Mouse (Mus musculus) frontal cortex, postnatal 14 days (tissue): ENCODE measurements around the gene Rasal1.
A peak's percentile ranks its signal among the peaks of the same experiment; 100 is the strongest.

Source experiments
- DNase-seq, 2 experiments: peaks; one replicate each; pipeline ENCODE4 v3.0.0; 2022; ENCODE audit warnings: low spot score in 2 of 2

The Rasal1 gene

GRCm38 (mm10) chr5:120648569-120649373, at the start of gene Rasal1:
Gene Rasal1 (plus strand): TSS chr5:120648812.
- peak; percentile 80 to 84 for DNase-seq

GRCm38 (mm10) chr5:120599625-120600024, 49.0 kb upstream of the Rasal1 start:
- no peak for DNase-seq

- DNase-seq, result no peak
These were observed 47.5 kb upstream of the Rasal1 start for GRCm38 (mm10) chr5:120600946-120601668.

GRCm38 (mm10) chr5:120602210-120602609, 46.4 kb upstream of the Rasal1 start:
- DNase-seq, result no peak

- DNase-seq, result no peak
These were observed 45.1 kb upstream of the Rasal1 start for GRCm38 (mm10) chr5:120603515-120603914.

GRCm38 (mm10) chr5:120604839-120605238, 43.8 kb upstream of the Rasal1 start:
- DNase-seq, result peak in 1 of 2 experiments; percentile 74

GRCm38 (mm10) chr5:120605241-120605661, 43.4 kb upstream of the Rasal1 start:
- no peak for DNase-seq

GRCm38 (mm10) chr5:120605688-120606087, 42.9 kb upstream of the Rasal1 start:
- DNase-seq, result peak; percentile 79 to 87

GRCm38 (mm10) chr5:120606590-120607200, 41.9 kb upstream of the Rasal1 start:
- DNase-seq, result no peak

GRCm38 (mm10) chr5:120607335-120607734, 41.3 kb upstream of the Rasal1 start:
- DNase-seq, result no peak

GRCm38 (mm10) chr5:120609246-120609775, 39.3 kb upstream of the Rasal1 start:
- DNase-seq, result no peak

GRCm38 (mm10) chr5:120610906-120611305, 37.7 kb upstream of the Rasal1 start:
- no peak for DNase-seq

GRCm38 (mm10) chr5:120611416-120611815, 37.2 kb upstream of the Rasal1 start:
- DNase-seq, result no peak

- DNase-seq, result peak; percentile 97 to 98
These were observed 36.2 kb upstream of the Rasal1 start, which contains the start of the genes Rita1 and Ddx54 for GRCm38 (mm10) chr5:120612442-120612821. Gene Rita1 (minus strand): TSS chr5:120612589. Gene Ddx54 (plus strand): TSS chr5:120612739.

- DNase-seq, result peak; percentile 100
These were observed 35.6 kb upstream of the Rasal1 start for GRCm38 (mm10) chr5:120612822-120613604.

- DNase-seq, result no peak
These were observed 32.7 kb upstream of the Rasal1 start for GRCm38 (mm10) chr5:120615903-120616302.

GRCm38 (mm10) chr5:120618778-120619177, 29.8 kb upstream of the Rasal1 start:
- no peak for DNase-seq

GRCm38 (mm10) chr5:120619201-120619600, 29.4 kb upstream of the Rasal1 start:
- DNase-seq, result peak in 1 of 2 experiments; percentile 64

- peak; percentile 79 to 86 for DNase-seq
These were observed 28.1 kb upstream of the Rasal1 start for GRCm38 (mm10) chr5:120620375-120621077.

GRCm38 (mm10) chr5:120621078-120621765, 27.4 kb upstream of the Rasal1 start:
- no peak for DNase-seq
